Mouse (Mus musculus) ZHBTc4 (cell line): ENCODE measurements at regions not wholly inside any gene's neighbourhood (a gene's known extent, or its start where the extent isn't known, plus 50 kb on each side); places are given as distances from the start of the nearest gene placed in this dataset.

ENCODE experiments used
- DNase-seq: peaks from one replicate; pipeline ENCODE4 v3.0.0-alpha.2; 2011; ENCODE audit warnings: low read depth, low spot score

- DNase-seq, result no peak
These were observed 1263.3 kb upstream of the Klhl29 start for GRCm38 (mm10) chr12:6638761-6639281.

GRCm38 (mm10) chr12:6637771-6638305, 1262.4 kb upstream of the Klhl29 start:
- no peak for DNase-seq

- DNase-seq, result no peak
These were observed 1247.2 kb upstream of the Klhl29 start for GRCm38 (mm10) chr12:6622575-6623146.

- no peak for DNase-seq
These were observed 1225.6 kb upstream of the Klhl29 start for GRCm38 (mm10) chr12:6601111-6601510.

- DNase-seq, result peak; percentile 94
These were observed 1220.0 kb upstream of the Klhl29 start for GRCm38 (mm10) chr12:6595484-6595883.

GRCm38 (mm10) chr12:6590231-6590630, 1214.7 kb upstream of the Klhl29 start:
- no peak for DNase-seq

GRCm38 (mm10) chr12:6588031-6588701, 1212.7 kb upstream of the Klhl29 start:
- DNase-seq, result no peak

GRCm38 (mm10) chr12:6580195-6580594, 1204.7 kb upstream of the Klhl29 start:
- no peak for DNase-seq

- DNase-seq, result no peak
These were observed 1201.4 kb upstream of the Klhl29 start for GRCm38 (mm10) chr12:6576866-6577360.
